Mouse (Mus musculus) G1E (cell line): ENCODE data around the gene 9930104L06Rik. TPM values are rescaled to one million over a fixed set of nuclear protein-coding genes. Genes with fewer than 3 reads are reported as not detected.

Source experiments
- ATAC-seq: 2 replicates; pipeline ENCODE4 v1.8.0; 2016; ENCODE audit warnings: mild to moderate bottlenecking; ENCODE audit not compliant: insufficient number of reproducible peaks, poor library complexity, low FRiP score, severe bottlenecking; ENCODE audit errors: extremely low read depth
- DNase-seq: peaks from one replicate; pipeline ENCODE4 v3.0.0; 2012; ENCODE audit warnings: low spot score
- H3K27me3 ChIP-seq: 2 replicates; pipeline ENCODE4 v1.6.1; 2012; ENCODE audit warnings: mild to moderate bottlenecking, low read length, inconsistent platforms; ENCODE audit not compliant: insufficient read depth
- H3K36me3 ChIP-seq: replicated peaks from 2 replicates; pipeline ENCODE3; 2012; ENCODE audit warnings: mild to moderate bottlenecking, inconsistent platforms
- H3K4me1 ChIP-seq: 2 replicates; pipeline ENCODE4 v1.6.1; 2012; ENCODE audit warnings: low read depth, low read length, inconsistent platforms, mixed read lengths; ENCODE audit not compliant: insufficient read depth
- H3K4me3 ChIP-seq: 2 replicates; pipeline ENCODE4 v1.5.1; 2012; ENCODE audit warnings: low read depth, mild to moderate bottlenecking, inconsistent platforms, low read length, moderate library complexity, mixed read lengths
- H3K9me3 ChIP-seq: replicated peaks from 2 replicates; pipeline ENCODE4 v1.6.1; 2012; ENCODE audit warnings: inconsistent platforms
- CTCF ChIP-seq: IDR thresholded peaks from 2 replicates; pipeline ENCODE4 v1.5.1; 2012; ENCODE audit warnings: low read depth, low read length, inconsistent platforms, mixed read lengths
- GATA1 ChIP-seq: IDR thresholded peaks from 2 replicates; pipeline ENCODE4 v1.6.1; 2012; ENCODE audit warnings: borderline replicate concordance, low read length, inconsistent platforms, mixed read lengths
- GATA2 ChIP-seq: IDR thresholded peaks from 2 replicates; pipeline ENCODE4 v1.6.1; 2012; ENCODE audit warnings: low read depth, low read length, inconsistent platforms, borderline replicate concordance
- POLR2AphosphoS5 ChIP-seq: IDR thresholded peaks from 2 replicates; pipeline ENCODE4 v1.6.1; 2012; ENCODE audit warnings: low read depth, low read length, inconsistent platforms; ENCODE audit not compliant: insufficient replicate concordance
- TAL1 ChIP-seq: conservative IDR thresholded peaks from 2 replicates; pipeline ENCODE4 v1.6.1; 2012; ENCODE audit warnings: low read depth, low read length, inconsistent platforms, mixed read lengths
- polyA plus RNA-seq: library from polyadenylated mRNA; stranded (reverse); fragments of >175 nt; gene quantifications from 2 replicates; pipeline ENCODE4 v1.2.3, GENCODE M21; 2012
- total RNA-seq, 2 experiments: library from RNA; stranded (forward) in 1 of 2; stranded (reverse) in 1 of 2; fragments of 200-1000 nt in 1 of 2; fragments of >200 nt in 1 of 2; fragmentation: Nextera tagmentation in 1 of 2; gene quantifications; 2 replicates each; pipeline ENCODE4 v1.2.3; 2014 to 2017

Gene 9930104L06Rik
- total and polyA plus RNA-seq, 3 experiments: 4.3 to 16.9 (median 15.0) TPM

DNA sequence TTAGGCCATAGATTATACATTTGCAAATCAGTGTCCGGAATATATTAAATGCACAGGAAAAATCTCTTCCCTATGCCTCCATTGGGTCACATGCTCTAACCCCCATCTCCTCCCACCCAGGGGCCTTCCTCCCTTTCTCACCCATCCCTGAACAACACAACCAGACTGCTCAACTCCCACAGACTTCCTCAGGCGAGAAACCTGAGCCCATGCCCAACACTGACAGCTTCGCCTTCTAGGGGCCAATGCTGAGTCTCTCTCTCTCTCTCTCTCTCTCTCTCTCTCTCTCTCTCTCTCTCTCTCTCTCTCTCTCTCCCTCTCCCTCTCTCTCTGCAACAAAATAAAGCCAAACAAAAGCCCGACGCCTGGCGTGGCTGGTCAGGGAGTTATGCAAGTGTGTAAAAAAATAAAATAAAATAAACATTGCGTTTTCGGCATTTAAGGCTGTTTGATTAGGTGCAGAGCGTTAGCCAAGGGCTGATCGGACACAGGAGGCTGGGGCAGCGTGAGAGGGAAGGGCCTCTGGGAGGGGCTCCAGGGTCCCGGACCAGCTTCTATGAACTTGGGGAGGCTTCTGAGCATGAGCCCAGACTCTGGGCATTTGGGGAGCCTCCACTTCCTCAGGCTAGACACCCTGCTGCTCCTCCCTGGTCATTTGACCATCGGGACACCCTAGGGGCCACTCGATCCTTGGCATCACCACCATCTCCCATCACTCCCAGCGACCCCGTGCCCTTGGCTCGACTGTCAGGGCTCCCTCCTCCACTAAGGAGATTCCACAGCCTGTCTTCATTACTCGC is 48.2 kb downstream of the 9930104L06Rik start:
- Histone ChIP-seq H3K36me3 (no peaks in the 10 kb centered on the region), H3K9me3 (peaks cover 7% of the 10 kb centered on the region), H3K4me1 (peaks cover 5% of the 10 kb centered on the region), H3K4me3 (no peak overlapping the region), H3K27me3 (peaks cover 15% of the 10 kb centered on the region)
- TF ChIP-seq POLR2AphosphoS5: no peak
- TF ChIP-seq GATA2: no peak
- no peak for TF ChIP-seq CTCF
- TF ChIP-seq GATA1: no peak
- ATAC-seq (no peak), DNase-seq (no peak)

DNA sequence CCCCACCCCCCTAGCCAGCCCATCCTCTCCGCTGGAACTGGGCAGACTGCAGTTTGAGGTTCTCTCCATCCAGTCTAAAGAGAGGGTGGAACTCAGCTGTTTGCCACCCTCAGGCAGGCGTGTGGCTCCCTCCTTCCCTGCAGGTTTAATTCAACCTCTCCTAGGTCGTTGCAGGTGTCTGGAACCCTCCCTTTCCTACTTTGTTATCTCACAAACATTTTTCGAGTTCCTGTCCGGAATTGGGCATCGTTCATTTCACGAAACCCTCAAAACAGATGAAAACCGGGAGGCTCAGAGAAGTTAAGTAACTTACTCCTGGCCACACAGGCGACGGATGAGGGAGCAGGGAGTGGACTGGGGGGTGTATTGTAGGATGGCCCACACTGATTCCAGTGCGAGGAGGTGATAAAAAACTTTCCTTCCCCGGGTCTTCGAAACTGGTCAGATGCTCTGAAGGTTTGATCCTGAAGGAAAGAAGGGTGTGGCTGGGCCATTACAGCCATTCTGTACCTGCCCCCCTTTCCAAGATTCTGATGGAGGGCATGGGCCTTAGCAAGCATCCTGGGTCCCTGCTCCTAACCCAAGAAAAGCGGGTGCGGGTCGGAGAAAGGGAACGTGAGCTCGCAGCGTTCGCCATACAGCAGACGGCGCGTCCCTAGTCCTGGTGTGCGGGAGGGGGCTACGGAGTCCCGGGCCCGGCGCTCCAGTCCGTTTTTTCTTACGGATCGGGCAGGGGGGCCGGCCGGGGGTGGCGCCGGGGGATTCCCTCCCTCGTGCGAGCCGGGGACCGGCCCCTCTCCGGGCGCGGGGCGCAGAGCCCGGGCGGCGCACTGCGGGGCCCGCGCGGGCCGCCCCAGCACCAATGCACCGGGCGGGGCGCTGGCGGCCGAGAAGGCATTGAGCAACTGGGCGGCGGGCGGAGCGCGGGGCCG is 49.1 kb downstream of the 9930104L06Rik start, which contains the start of gene Rspo1:
Gene Rspo1, plus strand, starts transcription at position 760 of the 932 bp plus-strand sequence.
- ATAC-seq: no peak

DNA sequence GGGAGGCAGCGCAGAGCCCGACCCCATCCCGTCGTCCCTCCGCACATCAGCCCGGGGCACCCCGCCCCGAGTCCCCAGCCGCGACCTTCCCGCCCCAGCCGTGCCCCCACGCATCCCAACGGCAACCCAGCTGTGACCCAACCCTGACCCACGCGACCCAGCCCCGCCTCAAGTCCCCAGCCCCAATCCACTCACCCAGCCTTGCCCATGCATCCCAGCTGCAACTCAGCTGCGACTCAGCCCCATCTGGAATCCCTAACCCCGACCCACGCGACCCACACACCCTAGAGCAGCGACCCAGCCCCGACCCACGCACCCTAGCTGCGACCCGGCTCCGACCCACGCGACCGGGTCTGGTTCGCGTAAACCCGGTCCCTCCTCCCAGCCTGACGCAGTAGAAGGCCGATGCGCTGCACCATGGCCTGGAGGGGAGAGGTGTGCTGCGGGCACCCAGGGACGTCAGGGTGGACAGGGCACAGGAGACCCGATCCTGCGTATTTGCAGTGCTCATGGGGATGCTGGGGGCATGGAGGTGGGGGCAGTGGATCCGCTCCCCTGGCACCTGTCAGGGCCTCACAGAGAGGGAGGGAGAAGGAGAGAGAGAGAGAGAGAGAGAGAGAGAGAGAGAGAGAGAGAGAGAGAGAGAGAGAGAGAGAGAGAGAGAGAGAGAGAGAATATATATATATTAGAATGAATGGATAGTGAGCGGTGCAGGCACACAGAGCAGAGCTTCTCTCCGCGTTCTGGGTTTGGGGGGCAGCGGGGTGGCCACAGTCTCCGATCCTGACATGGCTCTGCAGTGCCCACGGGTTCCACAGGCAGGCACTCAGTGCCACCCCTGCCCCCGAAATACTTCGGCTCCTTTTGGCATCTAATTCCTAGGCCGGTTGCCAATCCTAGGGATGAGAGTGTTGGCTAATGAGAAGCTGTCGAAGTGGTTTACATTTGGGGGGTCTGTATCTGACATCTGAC is 50.2 kb downstream of the 9930104L06Rik start:
- no peak for ATAC-seq
- peaks cover 5% of the 10 kb centered on the region for H3K4me1 ChIP-seq
- H3K4me3 ChIP-seq: no peak overlapping the region; the same call in 1 of the 2 replicates
- TF ChIP-seq GATA2 (no peak), GATA1 (no peak), TAL1 (no peak), CTCF (no peak), POLR2AphosphoS5 (no peak)
- DNase-seq: no peak
- H3K27me3 ChIP-seq: peaks cover 30% of the 10 kb centered on the region
- H3K36me3 ChIP-seq: no peaks in the 10 kb centered on the region
- peaks cover 7% of the 10 kb centered on the region for H3K9me3 ChIP-seq

More for the DNA sequence above, 49.1 kb downstream of the 9930104L06Rik start, which contains the start of gene Rspo1:
- peaks cover 7% of the 10 kb centered on the region for H3K9me3 ChIP-seq
- H3K36me3 ChIP-seq: no peaks in the 10 kb centered on the region
- peaks cover 5% of the 10 kb centered on the region for H3K4me1 ChIP-seq
- peaks cover 21% of the 10 kb centered on the region for H3K27me3 ChIP-seq
- no peak for DNase-seq
- no peak for TF ChIP-seq POLR2AphosphoS5
- TF ChIP-seq GATA2: no peak
- no peak within 1 kb of the TSS; the same call in 1 of the 2 replicates for H3K4me3 ChIP-seq

DNA sequence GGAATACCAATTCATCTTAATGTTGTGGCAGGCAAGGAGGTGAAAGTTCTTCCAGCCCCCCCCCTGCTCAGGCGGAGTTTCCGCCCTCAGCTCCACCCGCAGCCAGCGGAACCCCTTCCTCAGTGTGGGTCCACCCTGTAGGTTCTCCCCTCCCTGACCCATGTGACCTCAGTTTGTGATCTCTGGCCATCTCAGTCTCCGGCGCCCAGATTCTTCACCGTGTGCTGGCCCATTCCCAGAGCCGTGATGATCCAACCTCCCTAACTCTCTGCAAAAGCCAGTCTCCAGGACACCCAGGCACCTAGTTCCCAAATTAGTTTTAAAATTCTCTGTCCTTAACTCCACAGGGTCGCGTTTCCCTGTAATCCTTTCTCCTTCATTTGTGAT is 50.9 kb downstream of the 9930104L06Rik start:
- Histone ChIP-seq H3K27me3 (peaks cover 32% of the 10 kb centered on the region), H3K4me1 (peaks cover 5% of the 10 kb centered on the region), H3K9me3 (peaks cover 7% of the 10 kb centered on the region), H3K4me3 (no peak overlapping the region), H3K36me3 (no peaks in the 10 kb centered on the region)
- TF ChIP-seq TAL1: no peak
- no peak for TF ChIP-seq CTCF
- TF ChIP-seq GATA2: no peak
- no peak for TF ChIP-seq POLR2AphosphoS5
- TF ChIP-seq GATA1: no peak
- ATAC-seq (no peak), DNase-seq (no peak)

DNA sequence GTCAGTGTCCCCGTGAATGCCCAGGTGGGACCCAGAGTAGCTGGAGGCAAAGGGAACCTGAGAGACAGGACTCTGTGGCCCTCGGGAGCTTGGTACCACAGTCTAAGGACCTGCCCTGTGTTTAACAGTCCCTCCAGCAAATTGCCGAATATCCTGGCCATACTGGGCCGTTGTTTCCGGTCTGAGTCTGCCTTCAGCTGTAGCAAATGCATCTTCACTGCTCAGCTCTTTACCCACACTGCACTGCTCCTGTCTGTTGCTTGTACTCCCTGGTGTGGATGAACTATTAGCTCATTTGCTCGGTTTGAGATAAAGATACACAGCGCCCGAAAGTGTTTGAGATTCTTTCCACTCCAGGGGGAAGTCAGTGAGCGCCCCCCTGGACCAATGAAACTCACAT is 51.5 kb downstream of the 9930104L06Rik start:
- Histone ChIP-seq H3K27me3 (peaks cover 32% of the 10 kb centered on the region), H3K9me3 (peaks cover 7% of the 10 kb centered on the region), H3K4me3 (no peak overlapping the region), H3K36me3 (no peaks in the 10 kb centered on the region), H3K4me1 (peaks cover 5% of the 10 kb centered on the region)
- DNase-seq: no peak
- ATAC-seq: no peak
- no peak for TF ChIP-seq TAL1
- no peak for TF ChIP-seq CTCF
- no peak for TF ChIP-seq GATA1
- TF ChIP-seq POLR2AphosphoS5: no peak
- no peak for TF ChIP-seq GATA2
